Comparison of ENCODE assay signal across 14 mouse cellular contexts in the genomic region with DNA sequence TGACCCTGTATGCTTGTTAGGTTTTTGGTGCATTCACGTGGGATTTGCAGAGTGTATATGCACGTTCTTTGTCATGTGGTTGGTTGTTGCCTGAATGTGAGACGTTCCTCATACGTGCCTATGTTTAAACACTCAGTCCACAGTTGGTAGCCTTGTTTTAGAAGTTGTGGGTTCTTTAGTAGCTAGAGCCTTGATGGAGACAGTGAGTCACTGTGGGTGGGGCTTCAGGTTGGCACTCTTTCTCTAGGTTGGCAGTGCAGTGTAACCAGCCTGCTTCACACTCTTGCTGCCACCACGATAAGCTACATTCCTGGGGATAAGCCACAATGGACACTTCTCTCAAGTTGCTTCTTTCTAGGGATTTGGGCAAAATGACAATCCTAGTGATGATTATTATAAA. TPM values are rescaled to one million over a fixed set of nuclear protein-coding genes. Genes with fewer than 3 reads are reported as not detected.
DNase-seq lines count a peak whose midpoint lies in the region; ATAC-seq and TF ChIP-seq lines count a peak whose summit lies in the region.
"Had no signal": no experiment of that assay in that cellular context is flagged by ENCODE, and none has a peak within 500 bp of the region (broad histone marks: within the 10 kb centered on the region; RNA-seq: fewer than 3 reads in every experiment).

No protein-coding gene starts in this region.

- H3K36me3 ChIP-seq in MEL (ENCODE audit: control insufficient read depth in 1 of 2, insufficient read depth in 2 of 2, low read length in 2 of 2): no peaks in the 10 kb centered on the region; a peak in 1 of 4 replicates
- 0 out of 2 replicates have a peak, but pooled peaks cover 3% of the 10 kb centered on the region for H3K36me3 ChIP-seq in forebrain, embryonic 14.5 days (ENCODE audit: control insufficient read depth, insufficient read depth, low read length)
- H3K36me3 ChIP-seq: stomach, embryonic 15.5 days had no signal

- H3K27me3 ChIP-seq in MEL (ENCODE audit: control insufficient read depth in 1 of 2, insufficient read depth in 2 of 2, low read length in 2 of 2): no peaks in the 10 kb centered on the region
- no peaks in the 10 kb centered on the region for H3K27me3 ChIP-seq in forebrain, embryonic 14.5 days (replicated peaks; ENCODE audit: control insufficient read depth, insufficient read depth, low read length)
- H3K27me3 ChIP-seq: stomach, embryonic 15.5 days had no signal

- H3K79me2 ChIP-seq in MEL (ENCODE audit: control insufficient read depth, insufficient read depth, low read length, poor library complexity): no peaks in the 10 kb centered on the region

- H3K4me2 ChIP-seq in forebrain, embryonic 14.5 days (ENCODE audit: low read length): no peak overlapping the region
- H3K4me2 ChIP-seq: stomach, embryonic 15.5 days had no signal

- no peak for TF ChIP-seq EP300 in MEL (IDR thresholded peaks at IDR 0.05; ENCODE audit: low read depth in 1 of 2, low read length in 2 of 2)

- H3K27ac ChIP-seq in MEL (ENCODE audit: control insufficient read depth, low read depth, low read length): no peak overlapping the region
- no peak overlapping the region for H3K27ac ChIP-seq in forebrain, embryonic 14.5 days (ENCODE audit: low read depth, low read length)
- H3K27ac ChIP-seq: stomach, embryonic 15.5 days had no signal

- no peak for TF ChIP-seq RAD21 in MEL (IDR thresholded peaks at IDR 0.05; ENCODE audit: low read depth, low read length)

- H3K4me1 ChIP-seq in MEL (ENCODE audit: control insufficient read depth in 1 of 2, insufficient read depth in 2 of 2, low read length in 2 of 2): no peaks in the 10 kb centered on the region
- H3K4me1 ChIP-seq in forebrain, embryonic 14.5 days (ENCODE audit: control insufficient read depth, insufficient read depth, low read length): no peaks in the 10 kb centered on the region
- H3K4me1 ChIP-seq: stomach, embryonic 15.5 days had no signal

- 0 out of 2 replicates have a peak, but pooled peaks have one; percentile 29 for ATAC-seq in common myeloid progenitor, adult 5-6 weeks (replicated peaks; ENCODE audit: low read depth, poor library complexity, severe bottlenecking)
- no peak for ATAC-seq in forebrain, embryonic 14.5 days

- no peaks in the 10 kb centered on the region for H3K9me3 ChIP-seq in MEL (replicated peaks; ENCODE audit: insufficient read depth, low read length)
- H3K9me3 ChIP-seq in forebrain, embryonic 14.5 days (replicated peaks; ENCODE audit: control insufficient read depth, low read length): no peaks in the 10 kb centered on the region
- H3K9me3 ChIP-seq: stomach, embryonic 15.5 days had no signal

- no peak overlapping the region for H3K4me3 ChIP-seq in MEL (ENCODE audit: control insufficient read depth in 1 of 2, insufficient read depth in 1 of 2, low read depth in 2 of 2, low read length in 2 of 2)
- H3K4me3 ChIP-seq in forebrain, embryonic 14.5 days (ENCODE audit: low read depth, low read length): no peak overlapping the region
- H3K4me3 ChIP-seq: stomach, embryonic 15.5 days had no signal

- intact Hi-C loops in heart, postnatal 14 days (cut with DNase I): no loop called here

- peak; percentile 7 for DNase-seq in heart, postnatal 4 days
- no peak for DNase-seq in heart, postnatal 14 days
- DNase-seq in MEL (ENCODE audit: low read depth, low spot score): peak; percentile 17
- DNase-seq in spleen, postnatal 4 days (ENCODE audit: low spot score in 2 of 2): no peak
- no peak for DNase-seq in forebrain, embryonic 14.5 days (ENCODE audit: low spot score)
- DNase-seq in cerebellum, postnatal 25 days: no peak
- DNase-seq: cerebellum, adult 9-10 months; gastrocnemius, postnatal 10 days; kidney, adult 9 months; kidney, postnatal 4 days; liver; lung, adult 2 months had no signal

- 88% methylated on average over 5 of the region's 5 CpGs for WGBS in forebrain, embryonic 14.5 days

- no peak for TF ChIP-seq POLR2A in MEL (IDR thresholded peaks at IDR 0.05; ENCODE audit: control insufficient read depth in 1 of 2, insufficient read depth in 1 of 2, low read depth in 1 of 2, low read length in 2 of 2, poor library complexity in 1 of 2)

- H3K9ac ChIP-seq in MEL (ENCODE audit: control insufficient read depth, low read depth, low read length, poor library complexity, severe bottlenecking): no peak overlapping the region
- H3K9ac ChIP-seq in forebrain, embryonic 14.5 days (ENCODE audit: low read length): no peak overlapping the region
- H3K9ac ChIP-seq: stomach, embryonic 15.5 days had no signal

- TF ChIP-seq CTCF in MEL (IDR thresholded peaks at IDR 0.05 in 2 of 3, conservative IDR thresholded peaks at IDR 0.05 in 1 of 3; ENCODE audit: control insufficient read depth in 1 of 3, insufficient read depth in 1 of 3, low read depth in 2 of 3, low read length in 3 of 3, poor library complexity in 1 of 3, severe bottlenecking in 1 of 3): no peak

TF ChIP-seq in MEL, 35 proteins besides CTCF, POLR2A, EP300 and RAD21:
- TF ChIP-seq MAZ (IDR thresholded peaks at IDR 0.05; ENCODE audit: low read depth, low read length) (no peak), ZNF384 (IDR thresholded peaks at IDR 0.05; ENCODE audit: low read depth, low read length) (no peak), CHD2 (IDR thresholded peaks at IDR 0.05; ENCODE audit: low read length) (no peak), USF1 (IDR thresholded peaks at IDR 0.05; ENCODE audit: low read depth, low read length) (no peak), GABPA (IDR thresholded peaks at IDR 0.05; ENCODE audit: low read depth, low read length) (no peak), JUND (IDR thresholded peaks at IDR 0.05; ENCODE audit: low read depth, low read length) (no peak), POLR2AphosphoS5 (IDR thresholded peaks at IDR 0.05; ENCODE audit: borderline replicate concordance, low read depth, low read length) (no peak), MYC (IDR thresholded peaks at IDR 0.05; ENCODE audit: low read depth, low read length) (no peak), POLR2AphosphoS2 (IDR thresholded peaks at IDR 0.05; ENCODE audit: low read length) (no peak), MAX (IDR thresholded peaks at IDR 0.05; ENCODE audit: low read length) (no peak), GATA1 (IDR thresholded peaks at IDR 0.05; ENCODE audit: low read depth, low read length) (no peak), ZKSCAN1 (IDR thresholded peaks at IDR 0.05; ENCODE audit: low read depth, low read length) (no peak), MYB (IDR thresholded peaks at IDR 0.05; ENCODE audit: low read depth, low read length) (no peak), NELFE (IDR thresholded peaks at IDR 0.05; ENCODE audit: low read depth, low read length) (no peak), ZC3H11A (IDR thresholded peaks at IDR 0.05; ENCODE audit: low read depth, low read length) (no peak), HCFC1 (IDR thresholded peaks at IDR 0.05; ENCODE audit: low read depth, low read length) (no peak), MXI1 (IDR thresholded peaks at IDR 0.05; ENCODE audit: low read depth, low read length) (no peak), RCOR1 (IDR thresholded peaks at IDR 0.05; ENCODE audit: low read depth, low read length) (no peak)

RNA-seq across cellular contexts. Expression of a gene that starts 33.9 kb away (rescaled TPM):
- 10 to 100 TPM; 10.9 to 13.9 TPM for total RNA-seq in heart, postnatal 4 days (2021)
- total RNA-seq in heart, postnatal 14 days (2021): 1 to 10 TPM; 7.9 to 8.9 TPM
- total RNA-seq in MEL (2012; rRNA removed): 3.2 and 3.3 TPM in 2 replicates
- 1 to 10 TPM in 1 of 2 experiments, not detected in 1; 6.0 TPM for polyA plus RNA-seq in MEL (2012; ENCODE audit: insufficient read depth in 1 of 2, insufficient read length in 2 of 2, low read depth in 1 of 2, low replicate concordance in 2 of 2, missing spikeins in 1 of 2)
- total RNA-seq in common myeloid progenitor, adult 5-6 weeks (2017): 8.9 and 10.5 TPM in 2 replicates
- 6.8 and 7.8 TPM in 2 replicates for polyA plus RNA-seq in forebrain, embryonic 14.5 days (2014; fragmentation: Nextera tagmentation; extraction: Ambion mirVana)

RNA-seq across cellular contexts. Expression of a gene that starts 34.0 kb away (rescaled TPM):
- total RNA-seq in heart, postnatal 4 days (2021): 10 to 100 TPM; 23.1 to 26.6 TPM
- 1 to 10 TPM; 3.0 to 4.3 TPM for total RNA-seq in heart, postnatal 14 days (2021)
- 53.9 and 71.8 TPM in 2 replicates for total RNA-seq in MEL (2012; rRNA removed)
- polyA plus RNA-seq in MEL (2012; ENCODE audit: insufficient read depth in 1 of 2, insufficient read length in 2 of 2, low read depth in 1 of 2, low replicate concordance in 2 of 2, missing spikeins in 1 of 2): 10 to 100 TPM in 1 of 2 experiments, not detected in 1; 71.4 TPM
- 55.9 and 106 TPM in 2 replicates for total RNA-seq in common myeloid progenitor, adult 5-6 weeks (2017)
- 27.2 and 31.6 TPM in 2 replicates for polyA plus RNA-seq in forebrain, embryonic 14.5 days (2014; fragmentation: Nextera tagmentation; extraction: Ambion mirVana)

Comparison
In these comparisons a context has a peak if more than half of its experiments do, and no peak if none do; other contexts are left out.
1. DNase-seq: peak in heart, postnatal 4 days (single experiment) and MEL (single experiment); none in heart, postnatal 14 days (0 of 2), spleen, postnatal 4 days (0 of 2), forebrain, embryonic 14.5 days (single experiment) and cerebellum, postnatal 25 days (0 of 2).
2. RNA of a gene that starts 34.0 kb away (total RNA-seq): 55.9 to 106 TPM in common myeloid progenitor, adult 5-6 weeks, 53.9 to 71.8 TPM in MEL and 23.1 to 26.6 TPM in heart, postnatal 4 days; 3.0 to 4.3 TPM in heart, postnatal 14 days; every median in the first group is over 4 times any median in the second.